Mouse (Mus musculus): ENCODE measurements around the gene Gm11172. TPM values are rescaled to one million over a fixed set of nuclear protein-coding genes. Genes with fewer than 3 reads are reported as not detected.

Gene Gm11172
- polyA plus RNA-seq, 2 experiments, result not detected

GRCm38 (mm10) chr16:10769661-10770060, 43.1 kb upstream of the Gm11172 start:
- Histone ChIP-seq H3K36me3 (ENCODE audit: control insufficient read depth, insufficient read depth, low read length) (no peaks in the 10 kb centered on the region), H3K27ac (replicated peaks; ENCODE audit: low read depth, low read length) (no peak overlapping the region), H3K4me1 (ENCODE audit: control insufficient read depth, insufficient read depth, low read length) (no peaks in the 10 kb centered on the region; the same call in 1 of the 2 replicates), H3K9me3 (ENCODE audit: control insufficient read depth, low read length) (no peaks in the 10 kb centered on the region), H3K4me3 (replicated peaks; ENCODE audit: low read length) (no peak overlapping the region), H3K4me2 (replicated peaks; ENCODE audit: low read depth, low read length, severe bottlenecking) (no peak overlapping the region), H3K27me3 (ENCODE audit: control insufficient read depth, insufficient read depth, low read length) (no peaks in the 10 kb centered on the region), H3K9ac (ENCODE audit: low read depth, low read length, severe bottlenecking) (no peak overlapping the region)
- no peak for DNase-seq (ENCODE audit: low spot score)
- WGBS, result 50% methylated on average over 2 of the region's 2 CpGs
- ATAC-seq (ENCODE audit: low FRiP score, low read depth), result no peak
- no peak for TF ChIP-seq POLR2A (IDR thresholded peaks at IDR 0.05; ENCODE audit: borderline replicate concordance, extremely low read depth, insufficient read depth, insufficient read length)

GRCm38 (mm10) chr16:10770531-10771325, 42.0 kb upstream of the Gm11172 start:
- Histone ChIP-seq H3K4me1 (ENCODE audit: control insufficient read depth, insufficient read depth, low read length) (no peaks in the 10 kb centered on the region; the same call in 1 of the 2 replicates), H3K36me3 (ENCODE audit: control insufficient read depth, insufficient read depth, low read length) (no peaks in the 10 kb centered on the region), H3K27me3 (ENCODE audit: control insufficient read depth, insufficient read depth, low read length) (no peaks in the 10 kb centered on the region), H3K9me3 (ENCODE audit: control insufficient read depth, low read length) (no peaks in the 10 kb centered on the region), H3K4me2 (replicated peaks; ENCODE audit: low read depth, low read length, severe bottlenecking) (no peak overlapping the region), H3K9ac (ENCODE audit: low read depth, low read length, severe bottlenecking) (no peak overlapping the region), H3K4me3 (replicated peaks; ENCODE audit: low read length) (no peak overlapping the region), H3K27ac (replicated peaks; ENCODE audit: low read depth, low read length) (no peak overlapping the region)
- DNase-seq (ENCODE audit: low spot score), result no peak
- no peak; the same call in 1 of the 2 replicates for ATAC-seq (ENCODE audit: low FRiP score, low read depth)
- WGBS, result 53% methylated on average over 4 of the region's 4 CpGs
- TF ChIP-seq POLR2A (IDR thresholded peaks at IDR 0.05; ENCODE audit: borderline replicate concordance, extremely low read depth, insufficient read depth, insufficient read length), result no peak

- Histone ChIP-seq H3K9ac (ENCODE audit: low read depth, low read length, severe bottlenecking) (no peak overlapping the region), H3K4me2 (replicated peaks; ENCODE audit: low read depth, low read length, severe bottlenecking) (no peak overlapping the region), H3K27me3 (ENCODE audit: control insufficient read depth, insufficient read depth, low read length) (no peaks in the 10 kb centered on the region), H3K4me1 (ENCODE audit: control insufficient read depth, insufficient read depth, low read length) (no peaks in the 10 kb centered on the region; the same call in 1 of the 2 replicates), H3K9me3 (ENCODE audit: control insufficient read depth, low read length) (no peaks in the 10 kb centered on the region), H3K27ac (replicated peaks; ENCODE audit: low read depth, low read length) (no peak overlapping the region), H3K36me3 (ENCODE audit: control insufficient read depth, insufficient read depth, low read length) (no peaks in the 10 kb centered on the region), H3K4me3 (replicated peaks; ENCODE audit: low read length) (no peak overlapping the region)
- ATAC-seq (ENCODE audit: low FRiP score, low read depth) (no peak), DNase-seq (ENCODE audit: low spot score) (no peak)
- WGBS, result 50% methylated on average over 19 of the region's 19 CpGs
- no peak for TF ChIP-seq POLR2A (IDR thresholded peaks at IDR 0.05; ENCODE audit: borderline replicate concordance, extremely low read depth, insufficient read depth, insufficient read length)
Measured at GRCm38 (mm10) chr16:10771769-10772510, 40.8 kb upstream of the Gm11172 start.

GRCm38 (mm10) chr16:10773543-10773942, 39.2 kb upstream of the Gm11172 start:
- DNase-seq (ENCODE audit: low spot score), result no peak
- TF ChIP-seq POLR2A (IDR thresholded peaks at IDR 0.05; ENCODE audit: borderline replicate concordance, extremely low read depth, insufficient read depth, insufficient read length), result no peak
- Histone ChIP-seq H3K4me1 (ENCODE audit: control insufficient read depth, insufficient read depth, low read length) (no peaks in the 10 kb centered on the region; the same call in 1 of the 2 replicates), H3K4me2 (replicated peaks; ENCODE audit: low read depth, low read length, severe bottlenecking) (no peak overlapping the region), H3K27me3 (ENCODE audit: control insufficient read depth, insufficient read depth, low read length) (no peaks in the 10 kb centered on the region), H3K9me3 (ENCODE audit: control insufficient read depth, low read length) (no peaks in the 10 kb centered on the region), H3K36me3 (ENCODE audit: control insufficient read depth, insufficient read depth, low read length) (no peaks in the 10 kb centered on the region), H3K27ac (replicated peaks; ENCODE audit: low read depth, low read length) (no peak overlapping the region), H3K9ac (ENCODE audit: low read depth, low read length, severe bottlenecking) (no peak overlapping the region), H3K4me3 (replicated peaks; ENCODE audit: low read length) (no peak overlapping the region)
- no peak for ATAC-seq (ENCODE audit: low FRiP score, low read depth)
- WGBS, result 71% methylated on average over 8 of the region's 8 CpGs

- no peaks in the 10 kb centered on the region; the same call in 1 of the 2 replicates for H3K4me1 ChIP-seq (ENCODE audit: control insufficient read depth, insufficient read depth, low read length)
Measured at GRCm38 (mm10) chr16:10774726-10775125, 38.0 kb upstream of the Gm11172 start.

More at GRCm38 (mm10) chr16:10774726-10775125, 38.0 kb upstream of the Gm11172 start:
- no peak for DNase-seq (ENCODE audit: low spot score)
- no peaks in the 10 kb centered on the region for H3K36me3 ChIP-seq (ENCODE audit: control insufficient read depth, insufficient read depth, low read length)
- no peak overlapping the region for H3K4me3 ChIP-seq (replicated peaks; ENCODE audit: low read length)
- no peak overlapping the region for H3K27ac ChIP-seq (replicated peaks; ENCODE audit: low read depth, low read length)
- no peaks in the 10 kb centered on the region for H3K27me3 ChIP-seq (ENCODE audit: control insufficient read depth, insufficient read depth, low read length)
- H3K9ac ChIP-seq (ENCODE audit: low read depth, low read length, severe bottlenecking), result no peak overlapping the region
- H3K4me2 ChIP-seq (replicated peaks; ENCODE audit: low read depth, low read length, severe bottlenecking), result no peak overlapping the region
- no peak for TF ChIP-seq POLR2A (IDR thresholded peaks at IDR 0.05; ENCODE audit: borderline replicate concordance, extremely low read depth, insufficient read depth, insufficient read length)
- WGBS, result 69% methylated on average over 4 of the region's 4 CpGs
- H3K9me3 ChIP-seq (ENCODE audit: control insufficient read depth, low read length), result no peaks in the 10 kb centered on the region
- no peak for ATAC-seq (ENCODE audit: low FRiP score, low read depth)

Data from limb, embryonic 14.5 days (tissue).